Mouse (Mus musculus): ENCODE measurements at regions not wholly inside any gene's neighbourhood (a gene's known extent, or its start where the extent isn't known, plus 50 kb on each side); places are given as distances from the start of the nearest gene placed in this dataset.

GRCm38 (mm10) chr3:149076928-149077551 lies 86.7 kb upstream of the Adgrl2 start:
- TF ChIP-seq CTCF (conservative IDR thresholded peaks at IDR 0.05; ENCODE audit: low read length) (no peak), NANOG (IDR thresholded peaks at IDR 0.05; ENCODE audit: borderline replicate concordance, low read length) (no peak)
